Mouse (Mus musculus) monocyte, adult 59 days (primary cell): ENCODE measurements around the gene Krcc1. TPM values are rescaled to one million over a fixed set of nuclear protein-coding genes. Genes with fewer than 3 reads are reported as not detected.

ENCODE experiments used
- total RNA-seq, 2 experiments: library from RNA; stranded (reverse); gene quantifications; one replicate each; pipeline ENCODE4 v1.2.4; 2023

Gene Krcc1
- 10 to 100 TPM; 35.6 to 37.8 TPM for total RNA-seq

DNA sequence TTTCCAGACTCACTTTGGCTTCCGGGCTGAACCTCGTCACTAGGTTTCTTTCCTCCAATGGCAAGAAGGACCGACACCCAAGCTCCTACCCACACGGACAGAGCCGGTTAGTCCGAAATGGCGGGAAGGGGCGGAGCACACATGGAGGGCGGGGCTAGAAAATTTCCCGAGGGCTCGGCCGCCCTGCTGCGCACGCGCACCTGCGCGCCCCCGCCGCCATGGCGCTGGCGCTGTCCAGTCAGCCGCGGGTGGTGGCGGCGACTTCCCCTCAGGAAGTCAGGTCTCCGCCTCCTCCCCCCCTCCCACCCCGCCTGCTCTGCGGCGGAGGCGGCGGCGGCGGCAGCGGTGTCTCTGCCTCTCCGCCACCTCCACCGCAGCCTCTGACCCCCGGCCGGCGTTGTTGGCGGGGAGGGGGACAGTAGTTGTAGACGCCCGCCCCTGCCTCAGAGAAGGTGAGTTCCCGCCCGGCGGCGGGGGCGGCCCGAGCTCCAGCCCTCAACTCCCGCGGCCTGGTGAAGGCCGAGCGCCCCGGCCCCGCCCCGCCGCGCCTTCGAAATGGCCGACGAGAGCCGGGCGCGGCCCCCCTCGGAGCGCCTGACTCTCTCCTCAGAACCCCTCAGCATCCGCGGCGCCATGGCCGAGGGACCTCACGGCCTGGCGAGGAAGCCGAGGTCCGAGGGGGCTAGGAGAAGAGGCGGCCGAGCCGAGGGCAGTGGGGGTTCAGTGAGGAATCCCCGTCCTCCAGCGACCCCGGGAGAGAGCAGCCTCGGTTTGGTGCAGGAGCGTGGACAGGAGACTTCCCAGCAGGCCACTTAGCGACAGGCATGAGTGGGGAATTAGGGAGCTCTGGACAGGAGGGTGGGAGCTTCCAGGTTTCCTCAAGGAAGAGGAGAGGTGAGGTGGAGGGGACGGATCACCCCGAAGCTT, at the start of gene Krcc1:
Gene Krcc1 (plus strand): TSS at position 289 of the 927 bp plus-strand sequence.

DNA sequence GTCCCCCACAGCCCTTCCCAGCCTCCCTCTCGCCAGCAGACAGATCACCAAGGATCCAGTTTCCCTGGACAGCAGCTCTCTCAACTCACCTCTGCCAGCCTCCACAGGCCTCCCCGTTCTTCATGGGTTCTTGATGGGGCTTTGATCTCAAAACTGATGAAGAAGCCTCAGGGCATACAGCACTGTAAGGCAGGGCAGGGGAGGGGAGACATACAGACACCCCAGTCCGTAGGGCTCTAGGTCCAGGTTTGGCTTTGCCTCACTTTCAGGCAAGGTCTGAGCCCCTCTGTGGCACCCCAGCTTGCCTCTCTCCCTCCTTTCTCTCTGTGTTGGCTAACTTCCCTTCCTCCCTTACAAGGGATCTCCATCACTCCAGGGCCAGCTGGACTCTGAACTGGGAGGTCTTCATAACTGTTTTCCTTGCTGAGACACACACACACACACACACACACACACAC, 50.4 kb downstream of the Krcc1 start, which contains the start of gene Smyd1:
Gene Smyd1 (minus strand): TSS at position 408 of the 458 bp plus-strand sequence.

DNA sequence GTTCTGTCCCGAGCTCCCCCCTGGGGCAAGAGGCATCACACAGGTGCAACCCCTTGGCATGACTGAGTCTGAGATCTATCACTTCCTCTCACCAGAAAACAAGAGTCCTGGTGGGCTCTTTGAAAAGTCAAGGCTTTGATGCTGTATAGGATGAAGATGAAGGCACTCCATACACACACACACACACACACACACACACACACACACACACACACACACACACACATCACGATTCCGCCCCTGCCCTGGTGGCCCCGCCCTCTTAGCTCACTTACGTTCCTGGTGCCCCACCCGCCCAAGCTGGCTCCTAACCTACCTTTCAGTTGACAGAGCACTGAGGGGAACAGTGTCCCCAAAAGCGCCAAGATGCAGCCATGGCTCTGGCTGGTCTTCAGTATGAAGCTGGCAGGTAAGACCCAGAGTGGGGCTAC, 51.0 kb downstream of the Krcc1 start, which contains the start of gene Cd8b1:
Gene Cd8b1 (plus strand): TSS at position 298 of the 431 bp plus-strand sequence.

Other genes starting within 250 kb of the Krcc1 start
- gene Thnsl2, start 127.2 kb upstream of the Krcc1 start, total RNA-seq, result 1 to 10 TPM in 1 of 2 experiments, under 1 TPM in 1; 0.58 to 2.3 TPM
- gene Fabp1, start 71.8 kb upstream of the Krcc1 start, total RNA-seq, result not detected
- not detected for gene Smyd1, start 50.6 kb downstream of the Krcc1 start, total RNA-seq
- gene Cd8b1, start 51.1 kb downstream of the Krcc1 start, total RNA-seq, result under 1 TPM; 0.66 to 0.70 TPM
- 1 to 10 TPM; 1.8 to 1.9 TPM for gene Cd8a, start 101.8 kb downstream of the Krcc1 start, total RNA-seq
- 10 to 100 TPM; 54.6 to 57.8 TPM for gene Rmnd5a, start 169.0 kb downstream of the Krcc1 start, total RNA-seq
- gene Rnf103, start 222.2 kb downstream of the Krcc1 start, total RNA-seq, result 10 to 100 TPM; 26.0 to 31.8 TPM